Mouse (Mus musculus) adrenal gland, adult 2 months (tissue): ENCODE results near the gene Nab1. TPM values are rescaled to one million over a fixed set of nuclear protein-coding genes. Genes with fewer than 3 reads are reported as not detected.
"Not testable (repeated sequence)": the region's sequence is repeated elsewhere in the genome, so short reads cannot be mapped to it uniquely, and the experiment has no call there.

Source experiments
- DNase-seq: peaks from one replicate; pipeline ENCODE4 v3.0.0; 2021
- long read RNA-seq: library from polyadenylated mRNA; stranded (forward); transcript quantifications from one replicate; pipeline ENCODE4 v2.0.0, GENCODE M21; 2021
- polyA plus RNA-seq: library from polyadenylated mRNA; depleted of rRNA; stranded (reverse); fragments of >200 nt; gene quantifications from 2 replicates; pipeline ENCODE4 v1.2.3, GENCODE M21; 2012; rRNA removed
- total RNA-seq, 2 experiments: library from RNA; stranded (reverse); gene quantifications; 2 replicates each; pipeline ENCODE4 v1.2.3; 2021

Gene Nab1
- total RNA-seq = 10 to 100 TPM; 52.5 to 60.5 TPM
- polyA plus RNA-seq = 6.0 and 8.4 TPM in 2 replicates
- long read RNA-seq, transcript Nab1-201 (8 exons, 3,874 nt) = major isoform, 66 of 77 reads
- long read RNA-seq, partial matches to known transcripts = 0 of 77 reads
- long read RNA-seq, other reads (novel, unspliced or antisense) = 11 of 77 reads

GRCm38 (mm10) chr1:52500314-52500981, at the start of gene Nab1:
Nab1 (minus strand) TSS chr1:52500679.
- DNase-seq = peak; percentile 91

GRCm38 (mm10) chr1:52547451-52547850, 47.0 kb upstream of the Nab1 start:
- DNase-seq = peak; percentile 50

GRCm38 (mm10) chr1:52546796-52547195, 46.3 kb upstream of the Nab1 start:
- DNase-seq = no peak

- not testable (repeated sequence) for DNase-seq
Observed at GRCm38 (mm10) chr1:52540124-52540523, 39.6 kb upstream of the Nab1 start.

- no peak for DNase-seq
Observed at GRCm38 (mm10) chr1:52529933-52530332, 29.5 kb upstream of the Nab1 start.

GRCm38 (mm10) chr1:52527656-52528055, 27.2 kb upstream of the Nab1 start:
- DNase-seq = no peak

GRCm38 (mm10) chr1:52527252-52527651, 26.8 kb upstream of the Nab1 start:
- no peak for DNase-seq

- no peak for DNase-seq
Observed at GRCm38 (mm10) chr1:52524663-52525062, 24.2 kb upstream of the Nab1 start.

- no peak for DNase-seq
Observed at GRCm38 (mm10) chr1:52524150-52524549, 23.7 kb upstream of the Nab1 start.

GRCm38 (mm10) chr1:52521436-52521993, 21.0 kb upstream of the Nab1 start:
- DNase-seq = no peak

GRCm38 (mm10) chr1:52520131-52520530, 19.7 kb upstream of the Nab1 start:
- no peak for DNase-seq

- no peak for DNase-seq
Observed at GRCm38 (mm10) chr1:52515249-52515648, 14.8 kb upstream of the Nab1 start.

- no peak for DNase-seq
Observed at GRCm38 (mm10) chr1:52511788-52512425, 11.4 kb upstream of the Nab1 start.

- no peak for DNase-seq
Observed at GRCm38 (mm10) chr1:52506211-52506610, 5.7 kb upstream of the Nab1 start.

- no peak for DNase-seq
Observed at GRCm38 (mm10) chr1:52502296-52502695, 1.8 kb upstream of the Nab1 start.

GRCm38 (mm10) chr1:52501688-52502133, 1.2 kb upstream of the Nab1 start:
- DNase-seq = no peak

- no peak for DNase-seq
Observed at GRCm38 (mm10) chr1:52501090-52501489, 611 bp upstream of the Nab1 start.

- DNase-seq = peak; percentile 80
Observed at GRCm38 (mm10) chr1:52499601-52500313, 722 bp downstream of the Nab1 start.

- DNase-seq = no peak
Observed at GRCm38 (mm10) chr1:52498786-52499450, 1.6 kb downstream of the Nab1 start.

- DNase-seq = no peak
Observed at GRCm38 (mm10) chr1:52489538-52490181, 10.8 kb downstream of the Nab1 start.

GRCm38 (mm10) chr1:52484980-52485379, 15.5 kb downstream of the Nab1 start:
- no peak for DNase-seq
